Mouse (Mus musculus) spleen, postnatal 4 days (tissue): ENCODE measurements around the gene Mpp1.

Source experiments
- DNase-seq, 2 experiments: peaks; one replicate each; pipeline ENCODE4 v3.0.0; 2022; ENCODE audit warnings: low spot score in 2 of 2

Gene Mpp1

GRCm38 (mm10) chrX:75083982-75084773, 46.6 kb downstream of the Mpp1 start:
- peak; percentile 11 to 73 for DNase-seq

- DNase-seq = peak; percentile 22 to 57
Observed at GRCm38 (mm10) chrX:75082351-75082750, 48.5 kb downstream of the Mpp1 start.
